Mouse (Mus musculus) heart, embryonic 12.5 days (tissue): ENCODE data around the gene Mad1l1. TPM values are rescaled to one million over a fixed set of nuclear protein-coding genes. Genes with fewer than 3 reads are reported as not detected.

Source experiments
- ATAC-seq: fragments of 200-750 bp; cut with Nextera tagmentation; 2 replicates; pipeline ENCODE4 v1.8.0; 2017; ENCODE audit warnings: moderate TSS enrichment, moderate library complexity; ENCODE audit not compliant: insufficient number of reproducible peaks, low FRiP score
- H3K27ac ChIP-seq: fragments of 300-500 bp; sonication (generic); 2 replicates; pipeline ENCODE4 v1.5.1; 2016; ENCODE audit warnings: mild to moderate bottlenecking, moderate library complexity; ENCODE audit not compliant: poor library complexity, severe bottlenecking
- H3K27me3 ChIP-seq: fragments of 300-500 bp; sonication (generic); replicated peaks from 2 replicates; pipeline ENCODE4 v1.6.1; 2016; ENCODE audit warnings: mild to moderate bottlenecking, moderate library complexity
- H3K36me3 ChIP-seq: fragments of 300-500 bp; sonication (generic); 2 replicates; pipeline ENCODE4 v1.6.1; 2016; ENCODE audit warnings: mild to moderate bottlenecking, moderate library complexity
- H3K4me1 ChIP-seq: fragments of 300-500 bp; sonication (generic); replicated peaks from 2 replicates; pipeline ENCODE4 v1.6.1; 2016; ENCODE audit warnings: mild to moderate bottlenecking
- H3K4me2 ChIP-seq: fragments of 300-500 bp; sonication (generic); 2 replicates; pipeline ENCODE4 v1.6.1; 2016; ENCODE audit warnings: mild to moderate bottlenecking, moderate library complexity
- H3K4me3 ChIP-seq: fragments of 300-500 bp; sonication (generic); 2 replicates; pipeline ENCODE4 v1.5.1; 2016; ENCODE audit warnings: mild to moderate bottlenecking
- H3K9ac ChIP-seq: fragments of 300-500 bp; sonication (generic); 2 replicates; pipeline ENCODE4 v1.6.1; 2016; ENCODE audit warnings: mild to moderate bottlenecking, moderate library complexity
- H3K9me3 ChIP-seq: fragments of 300-500 bp; sonication (generic); replicated peaks from 2 replicates; pipeline ENCODE4 v1.6.1; 2016; ENCODE audit warnings: mild to moderate bottlenecking, moderate library complexity
- WGBS: fragments of 180-500 bp; shearing (Covaris S2); methylation state at CpG from one replicate; pipeline ENCODE4 v1.1.7; 2016; 5-methylcytosine and 5-hydroxymethylcytosine counted together
- polyA plus RNA-seq: library from polyadenylated mRNA; unstranded; fragments of >200 nt; fragmentation: Nextera tagmentation; extraction: Ambion mirVana; gene quantifications from 2 replicates; pipeline ENCODE4 v1.2.1, GENCODE M21; 2016

The Mad1l1 gene
- polyA plus RNA-seq, 1 experiment from 2014 or later, result 26.3 TPM

DNA sequence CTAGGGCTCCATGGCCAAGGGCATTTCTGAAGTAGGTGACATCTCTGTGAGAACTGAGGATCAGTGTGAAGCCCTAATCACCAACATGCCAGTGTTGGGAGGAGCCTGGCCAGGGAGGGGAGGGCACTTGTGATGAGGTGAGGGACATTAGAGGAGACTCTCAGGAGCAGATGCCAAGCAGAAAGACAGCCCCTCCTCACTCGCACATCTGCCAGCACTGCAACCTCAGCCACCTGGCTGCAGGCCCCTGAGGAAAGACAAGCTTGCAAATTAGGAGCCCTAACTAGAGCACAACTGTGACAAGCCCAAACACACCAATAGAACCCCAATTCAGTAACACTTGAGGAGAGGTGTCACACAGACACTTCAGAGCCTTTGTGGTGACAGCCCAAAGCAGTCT, 120.2 kb downstream of the Mad1l1 start:
- H3K9me3 ChIP-seq, result no peaks in the 10 kb centered on the region
- 0 out of 2 replicates have a peak, but pooled peaks cover 3% of the 10 kb centered on the region for H3K4me1 ChIP-seq
- no peak overlapping the region for H3K4me2 ChIP-seq
- no peak overlapping the region for H3K4me3 ChIP-seq
- WGBS, result 83% methylated on average over 1 of the region's 1 CpGs
- no peak overlapping the region for H3K9ac ChIP-seq
- no peaks in the 10 kb centered on the region for H3K36me3 ChIP-seq
- H3K27ac ChIP-seq, result no peak overlapping the region
- ATAC-seq, result no peak
- peaks cover 7% of the 10 kb centered on the region; the same call in 1 of the 2 replicates for H3K27me3 ChIP-seq

DNA sequence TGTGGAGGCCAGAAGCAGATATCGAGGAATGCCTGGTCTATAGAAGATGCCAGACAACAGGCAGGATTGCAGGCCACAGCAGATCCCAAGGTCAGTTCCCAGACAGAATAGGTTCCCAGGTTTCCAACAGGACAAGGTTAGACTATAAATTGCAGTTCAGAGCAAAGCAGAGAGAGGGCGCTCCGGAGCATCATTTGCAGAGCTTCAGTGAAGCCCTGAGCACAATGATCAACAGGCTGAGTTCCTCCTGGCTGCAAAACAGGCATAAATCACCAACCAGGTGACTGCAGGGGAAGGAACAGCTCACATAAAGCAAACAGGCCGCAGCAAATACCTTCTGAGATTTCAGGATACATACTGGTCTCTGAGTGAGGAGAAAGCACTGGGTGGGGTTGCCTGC, 123.6 kb downstream of the Mad1l1 start:
- Histone ChIP-seq H3K4me1 (peaks cover 15% of the 10 kb centered on the region), H3K27me3 (peaks cover 4% of the 10 kb centered on the region; the same call in 1 of the 2 replicates), H3K36me3 (peaks cover 10% of the 10 kb centered on the region), H3K9ac (no peak overlapping the region), H3K9me3 (no peaks in the 10 kb centered on the region), H3K4me3 (no peak overlapping the region), H3K4me2 (no peak overlapping the region), H3K27ac (no peak overlapping the region)
- WGBS, result 29% methylated on average over 4 of the region's 4 CpGs
- ATAC-seq, result no peak

DNA sequence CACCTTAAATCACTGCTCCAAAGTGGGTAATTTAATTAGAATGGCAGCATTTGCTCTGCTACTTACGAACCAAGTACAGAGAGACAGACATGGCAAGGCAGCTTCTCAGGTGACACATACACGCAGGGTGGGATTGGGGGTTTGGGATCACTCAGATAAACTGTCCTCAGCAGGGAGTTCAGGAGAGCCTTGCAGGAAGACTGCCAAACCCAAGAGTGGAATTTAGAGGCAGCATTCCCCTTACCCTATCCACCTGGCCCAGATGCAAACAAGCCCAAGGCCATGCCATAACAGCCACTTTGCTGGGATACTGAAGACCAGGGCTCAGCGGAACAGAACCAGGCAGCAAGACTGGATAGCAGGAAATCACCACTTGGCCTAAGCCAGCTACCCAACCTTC, 124.9 kb downstream of the Mad1l1 start:
- Histone ChIP-seq H3K36me3 (peaks cover 19% of the 10 kb centered on the region), H3K9ac (no peak overlapping the region), H3K27me3 (no peaks in the 10 kb centered on the region), H3K4me3 (no peak overlapping the region), H3K4me1 (peaks cover 15% of the 10 kb centered on the region), H3K27ac (no peak overlapping the region), H3K4me2 (no peak overlapping the region), H3K9me3 (no peaks in the 10 kb centered on the region)
- 91% methylated on average over 3 of the region's 3 CpGs for WGBS
- no peak for ATAC-seq

DNA sequence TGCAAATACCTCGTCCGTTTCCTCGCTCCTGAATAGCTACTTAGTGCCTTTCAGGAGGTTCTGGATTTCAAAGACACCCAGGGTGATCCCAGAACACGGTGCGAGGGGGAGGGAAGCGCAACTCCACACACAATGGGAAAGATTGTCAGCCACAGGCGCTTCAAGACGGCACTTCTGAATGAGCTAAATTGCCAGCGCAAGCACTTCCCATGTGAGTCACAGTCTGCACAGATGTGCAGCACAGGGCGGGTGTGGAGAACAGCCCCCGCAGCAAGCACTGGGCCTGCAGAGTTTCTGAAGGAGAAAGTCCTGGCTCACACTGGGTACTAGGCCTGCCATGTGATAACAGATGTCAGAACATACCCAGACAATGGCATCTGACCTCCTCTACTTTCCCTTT, 127.2 kb downstream of the Mad1l1 start:
- Histone ChIP-seq H3K4me1 (peaks cover 15% of the 10 kb centered on the region), H3K27ac (no peak overlapping the region), H3K9me3 (no peaks in the 10 kb centered on the region), H3K4me2 (no peak overlapping the region), H3K27me3 (no peaks in the 10 kb centered on the region), H3K36me3 (peaks cover 19% of the 10 kb centered on the region), H3K4me3 (no peak overlapping the region), H3K9ac (no peak overlapping the region)
- ATAC-seq, result 0 out of 2 replicates have a peak, but pooled peaks have one; percentile 12
- WGBS, result 66% methylated on average over 11 of the region's 11 CpGs

DNA sequence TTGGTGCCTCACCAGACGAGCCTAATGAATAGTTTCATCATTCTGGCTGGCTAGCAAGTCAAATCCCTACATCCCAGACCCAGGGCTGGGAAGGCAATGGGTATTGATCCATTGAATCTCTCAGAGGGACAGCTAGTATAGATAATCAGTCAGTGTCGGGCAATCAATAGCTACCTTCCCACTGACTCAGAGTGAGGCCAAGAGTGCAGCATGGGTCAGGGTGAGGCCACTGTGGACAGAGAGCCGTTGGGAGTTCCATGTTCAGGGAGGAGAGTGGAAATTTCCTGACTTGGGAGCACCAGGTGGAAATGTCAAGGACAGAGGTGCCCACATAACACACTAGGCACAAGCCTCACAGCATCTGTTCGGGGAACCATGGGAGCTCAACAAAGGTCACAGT, 129.8 kb downstream of the Mad1l1 start:
- Histone ChIP-seq H3K27ac (no peak overlapping the region), H3K9me3 (no peaks in the 10 kb centered on the region), H3K27me3 (no peaks in the 10 kb centered on the region), H3K4me3 (no peak overlapping the region), H3K4me2 (no peak overlapping the region), H3K9ac (no peak overlapping the region), H3K36me3 (peaks cover 19% of the 10 kb centered on the region), H3K4me1 (peaks cover 15% of the 10 kb centered on the region)
- no peak for ATAC-seq
- 77% methylated on average over 4 of the region's 4 CpGs for WGBS

DNA sequence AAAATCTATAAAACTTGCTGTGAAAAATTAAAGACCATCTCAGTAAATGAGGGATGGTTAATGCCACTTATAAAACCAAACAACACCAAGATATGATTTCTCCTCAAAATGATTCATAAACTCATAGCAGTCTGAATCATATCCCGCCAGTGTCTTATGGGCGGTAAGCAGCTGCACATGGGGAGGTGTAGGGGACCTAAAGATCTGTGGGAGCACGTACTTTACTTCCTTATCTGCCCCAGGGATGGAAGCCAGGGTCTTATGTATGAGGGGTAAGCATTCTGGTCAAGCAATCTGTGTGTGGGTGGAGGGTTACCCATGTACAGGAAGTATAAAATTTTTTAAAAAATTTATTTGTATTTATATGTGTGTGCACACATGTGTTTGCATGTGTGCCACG, 135.0 kb downstream of the Mad1l1 start:
- ATAC-seq, result no peak
- Histone ChIP-seq H3K36me3 (no peaks in the 10 kb centered on the region), H3K9me3 (no peaks in the 10 kb centered on the region), H3K27ac (no peak overlapping the region), H3K27me3 (no peaks in the 10 kb centered on the region), H3K4me1 (no peaks in the 10 kb centered on the region), H3K4me2 (no peak overlapping the region), H3K9ac (no peak overlapping the region), H3K4me3 (no peak overlapping the region)
- 78% methylated on average over 4 of the region's 4 CpGs for WGBS

DNA sequence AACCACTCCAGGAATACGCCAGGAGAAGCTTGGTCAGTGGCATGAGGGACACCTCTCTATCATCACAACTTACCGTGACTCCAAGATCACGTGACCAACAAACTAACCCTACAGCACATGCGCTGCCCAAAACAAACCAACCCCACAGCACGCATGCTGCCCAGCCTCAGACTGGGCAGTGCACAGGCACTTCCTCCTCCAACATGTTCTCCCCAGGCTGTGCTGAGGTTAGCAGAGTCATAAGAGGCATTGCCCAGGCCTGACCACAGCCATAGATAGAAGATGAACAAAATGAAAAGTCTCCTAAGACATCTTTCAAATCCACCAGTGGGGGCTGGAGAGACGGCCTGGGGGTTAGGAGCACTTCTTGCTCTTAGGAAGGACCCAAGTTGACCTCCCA, 135.6 kb downstream of the Mad1l1 start:
- 87% methylated on average over 6 of the region's 6 CpGs for WGBS
- H3K9ac ChIP-seq, result no peak overlapping the region
- no peak for ATAC-seq
- H3K27me3 ChIP-seq, result no peaks in the 10 kb centered on the region
- no peaks in the 10 kb centered on the region for H3K9me3 ChIP-seq
- no peak overlapping the region for H3K27ac ChIP-seq
- no peaks in the 10 kb centered on the region for H3K4me1 ChIP-seq
- no peak overlapping the region for H3K4me2 ChIP-seq
- H3K36me3 ChIP-seq, result no peaks in the 10 kb centered on the region
- H3K4me3 ChIP-seq, result no peak overlapping the region

DNA sequence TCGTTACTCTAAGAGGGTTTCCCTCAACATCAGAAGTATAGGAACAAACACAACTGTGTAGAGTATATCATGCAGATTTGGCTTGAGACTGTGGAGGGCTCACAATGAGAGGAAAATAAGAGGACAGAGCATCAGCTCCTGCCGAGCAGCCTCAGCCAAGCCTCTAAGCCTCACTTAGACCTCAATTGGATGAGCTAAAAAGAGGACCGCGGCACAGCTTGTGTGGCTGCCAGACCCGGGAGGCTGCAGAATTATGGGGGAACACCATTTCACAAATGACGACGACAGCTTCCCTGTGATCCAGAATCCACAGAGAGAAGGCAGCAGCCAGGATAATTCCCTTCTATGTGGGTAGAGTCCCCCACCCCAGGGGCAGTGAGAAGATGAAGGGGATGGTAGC, 138.0 kb downstream of the Mad1l1 start:
- no peak for ATAC-seq
- peaks cover 5% of the 10 kb centered on the region for H3K4me1 ChIP-seq
- no peaks in the 10 kb centered on the region for H3K9me3 ChIP-seq
- no peak overlapping the region for H3K27ac ChIP-seq
- no peak overlapping the region for H3K4me3 ChIP-seq
- H3K36me3 ChIP-seq, result no peaks in the 10 kb centered on the region
- no peaks in the 10 kb centered on the region for H3K27me3 ChIP-seq
- WGBS, result 83% methylated on average over 7 of the region's 7 CpGs
- no peak overlapping the region for H3K4me2 ChIP-seq
- H3K9ac ChIP-seq, result no peak overlapping the region

DNA sequence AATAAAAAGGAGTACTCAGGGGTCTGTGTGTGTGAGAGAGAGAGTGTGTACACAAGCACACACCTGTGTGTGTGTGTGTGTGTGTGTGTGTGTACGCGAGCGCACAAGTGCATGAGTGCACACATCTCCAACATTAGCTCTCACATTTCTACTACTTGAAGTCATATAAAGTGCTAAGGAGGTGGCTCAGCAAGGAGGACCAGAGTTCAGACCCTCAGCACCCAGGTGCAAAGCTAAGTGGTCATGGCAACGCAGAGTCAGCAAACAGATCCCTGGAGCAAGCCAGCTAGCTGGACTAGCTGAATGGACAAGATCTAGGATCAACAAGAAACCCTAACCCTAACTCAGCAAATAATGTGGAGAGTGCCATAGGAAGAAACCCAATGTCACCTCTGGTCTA, 139.0 kb downstream of the Mad1l1 start:
- no peak for ATAC-seq
- H3K4me3 ChIP-seq, result no peak overlapping the region
- 92% methylated on average over 4 of the region's 4 CpGs for WGBS
- H3K27ac ChIP-seq, result no peak overlapping the region
- H3K9ac ChIP-seq, result no peak overlapping the region
- no peaks in the 10 kb centered on the region for H3K36me3 ChIP-seq
- H3K9me3 ChIP-seq, result no peaks in the 10 kb centered on the region
- peaks cover 13% of the 10 kb centered on the region for H3K4me1 ChIP-seq
- no peak overlapping the region for H3K4me2 ChIP-seq
- no peaks in the 10 kb centered on the region for H3K27me3 ChIP-seq

DNA sequence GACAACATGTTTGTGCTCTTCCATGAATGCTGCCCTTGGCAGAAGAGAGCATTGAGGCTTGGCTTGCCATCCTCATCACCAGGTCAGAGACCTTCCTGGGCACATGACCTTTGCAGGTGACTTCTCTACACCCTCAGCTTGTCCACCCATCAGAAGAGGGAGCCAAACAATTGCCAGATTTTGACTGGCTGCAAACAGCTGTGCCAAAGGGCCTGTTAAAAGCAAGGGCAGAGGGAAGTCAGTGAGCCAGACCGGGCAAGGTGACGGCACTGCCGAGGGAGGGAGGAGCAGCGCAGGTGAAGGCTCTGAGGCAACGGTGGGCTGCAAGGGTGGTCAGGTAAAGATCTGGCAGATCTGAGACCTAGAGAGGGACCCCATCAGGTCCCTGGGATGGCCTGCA, 141.3 kb downstream of the Mad1l1 start:
- 96% methylated on average over 5 of the region's 5 CpGs for WGBS
- Histone ChIP-seq H3K27me3 (no peaks in the 10 kb centered on the region), H3K4me1 (peaks cover 15% of the 10 kb centered on the region), H3K4me2 (no peak overlapping the region), H3K4me3 (no peak overlapping the region), H3K9ac (no peak overlapping the region), H3K9me3 (no peaks in the 10 kb centered on the region), H3K27ac (no peak overlapping the region), H3K36me3 (no peaks in the 10 kb centered on the region)
- no peak for ATAC-seq

DNA sequence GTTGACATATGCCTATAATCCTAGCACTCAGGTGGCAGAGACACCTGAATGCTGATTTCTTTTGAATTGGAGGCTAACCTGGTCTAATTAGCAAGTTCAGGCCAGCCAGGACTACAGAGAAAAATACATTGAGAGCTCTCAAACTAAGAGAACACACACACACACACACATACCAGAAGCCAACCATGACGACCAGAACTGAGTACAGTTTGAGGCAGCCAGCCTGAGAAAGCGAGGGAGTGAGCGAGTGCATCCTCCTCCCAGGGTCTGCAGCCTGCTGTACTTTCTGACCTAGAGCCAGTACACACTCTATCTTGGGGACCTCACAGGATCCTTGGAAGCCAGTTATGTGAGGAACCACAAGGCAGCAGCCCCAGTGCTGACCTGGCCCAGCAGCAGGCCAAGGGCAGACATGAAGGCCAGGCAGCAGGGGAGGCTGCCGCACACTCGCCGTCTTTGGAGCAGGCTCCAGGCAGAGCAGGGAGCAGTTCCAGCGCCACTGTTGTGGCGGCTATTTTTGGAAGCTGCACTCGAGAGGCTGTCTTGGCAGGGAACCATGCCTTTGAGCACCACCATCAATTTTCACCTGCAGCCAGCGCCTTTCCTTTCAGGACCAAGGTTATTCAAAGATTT, 143.2 kb downstream of the Mad1l1 start:
- 49% methylated on average over 10 of the region's 10 CpGs for WGBS
- no peak overlapping the region for H3K9ac ChIP-seq
- H3K27ac ChIP-seq, result peak overlapping the region; percentile 75
- no peak overlapping the region for H3K4me3 ChIP-seq
- no peaks in the 10 kb centered on the region for H3K9me3 ChIP-seq
- 0 out of 2 replicates have a peak, but pooled peaks have one; percentile 29 for ATAC-seq
- H3K4me1 ChIP-seq, result peaks cover 15% of the 10 kb centered on the region
- H3K4me2 ChIP-seq, result no peak overlapping the region
- no peaks in the 10 kb centered on the region for H3K27me3 ChIP-seq
- no peaks in the 10 kb centered on the region for H3K36me3 ChIP-seq

DNA sequence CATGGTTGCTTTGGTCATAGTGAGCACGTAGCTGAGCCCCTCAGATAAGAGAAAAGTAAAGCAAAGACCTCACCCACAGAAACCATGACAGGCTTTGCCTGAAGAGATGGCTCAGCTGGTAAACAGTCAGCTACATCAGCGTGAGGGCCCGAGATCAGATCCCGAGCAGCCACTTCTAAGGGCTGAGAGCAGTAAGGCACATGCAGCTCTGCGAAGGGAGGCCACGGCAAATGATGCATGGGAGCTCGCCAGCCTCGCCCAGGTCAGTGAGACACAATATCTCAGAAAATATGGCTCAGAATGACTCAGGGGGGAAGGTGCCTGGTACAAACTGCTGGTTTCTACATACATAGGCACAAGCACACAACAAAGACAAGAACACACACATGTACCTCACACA, 143.8 kb downstream of the Mad1l1 start:
- no peaks in the 10 kb centered on the region for H3K36me3 ChIP-seq
- H3K27ac ChIP-seq, result no peak overlapping the region
- no peaks in the 10 kb centered on the region for H3K9me3 ChIP-seq
- H3K4me1 ChIP-seq, result peaks cover 15% of the 10 kb centered on the region
- no peak overlapping the region for H3K9ac ChIP-seq
- no peak for ATAC-seq
- H3K4me3 ChIP-seq, result no peak overlapping the region
- WGBS, result 76% methylated on average over 8 of the region's 8 CpGs
- H3K4me2 ChIP-seq, result no peak overlapping the region
- no peaks in the 10 kb centered on the region for H3K27me3 ChIP-seq
